Mouse (Mus musculus) megakaryocyte-erythroid progenitor cell, adult 5-6 weeks (primary cell): ENCODE results near the gene Lman2. TPM values are rescaled to one million over a fixed set of nuclear protein-coding genes. Genes with fewer than 3 reads are reported as not detected.

Source experiments
- total RNA-seq, 2 experiments: library from RNA; stranded (forward) in 1 of 2; stranded (reverse) in 1 of 2; fragments of 200-1000, 215-1000 nt in 1 of 2; fragments of >200 nt in 1 of 2; fragmentation: Nextera tagmentation in 1 of 2; gene quantifications; 2 replicates each; pipeline ENCODE4 v1.2.3; 2014 to 2017

Gene Lman2
- total RNA-seq, 2 experiments from 2014 or later = 91.9 to 122 TPM

Other genes starting within 250 kb of the Lman2 start
- not detected in 2 replicates for gene Gm17617, start 229.2 kb downstream of the Lman2 start, total RNA-seq (2014; fragmentation: Nextera tagmentation)
- not detected in 2 replicates for gene Gm17617, start 229.2 kb downstream of the Lman2 start, total RNA-seq (2017)
- gene Fgfr4, start 210.1 kb downstream of the Lman2 start, total RNA-seq (2014; fragmentation: Nextera tagmentation) = not detected in 2 replicates
- gene Fgfr4, start 210.1 kb downstream of the Lman2 start, total RNA-seq (2017) = not detected in 2 replicates
- gene Nsd1, start 153.0 kb downstream of the Lman2 start, total RNA-seq (2014; fragmentation: Nextera tagmentation) = 99.4 and 139 TPM in 2 replicates
- gene Nsd1, start 153.0 kb downstream of the Lman2 start, total RNA-seq (2017) = 77.3 and 94.1 TPM in 2 replicates
- gene Prelid1, start 42.3 kb downstream of the Lman2 start, total RNA-seq (2014; fragmentation: Nextera tagmentation) = 173 and 220 TPM in 2 replicates
- 71.2 and 80.5 TPM in 2 replicates for gene Prelid1, start 42.3 kb downstream of the Lman2 start, total RNA-seq (2017)
- 88.0 and 120 TPM in 2 replicates for gene Rab24, start 40.8 kb downstream of the Lman2 start, total RNA-seq (2014; fragmentation: Nextera tagmentation)
- 13.0 and 30.0 TPM in 2 replicates for gene Rab24, start 40.8 kb downstream of the Lman2 start, total RNA-seq (2017)
- gene Mxd3, start 33.0 kb downstream of the Lman2 start, total RNA-seq (2014; fragmentation: Nextera tagmentation) = 9.9 TPM in 1 of 2 replicates, not detected in the other
- 3.6 and 5.0 TPM in 2 replicates for gene Mxd3, start 33.0 kb downstream of the Lman2 start, total RNA-seq (2017)
- 6.9 and 11.9 TPM in 2 replicates for gene Rgs14, start 6.9 kb upstream of the Lman2 start, total RNA-seq (2014; fragmentation: Nextera tagmentation)
- 1.8 and 3.2 TPM in 2 replicates for gene Rgs14, start 6.9 kb upstream of the Lman2 start, total RNA-seq (2017)
- gene Slc34a1, start 35.4 kb upstream of the Lman2 start, total RNA-seq (2014; fragmentation: Nextera tagmentation) = not detected in 2 replicates
- not detected in 2 replicates for gene Slc34a1, start 35.4 kb upstream of the Lman2 start, total RNA-seq (2017)
- not detected in 2 replicates for gene Pfn3, start 52.4 kb upstream of the Lman2 start, total RNA-seq (2014; fragmentation: Nextera tagmentation)
- gene Pfn3, start 52.4 kb upstream of the Lman2 start, total RNA-seq (2017) = not detected in 2 replicates
- gene F12, start 64.0 kb upstream of the Lman2 start, total RNA-seq (2014; fragmentation: Nextera tagmentation) = not detected in 2 replicates
- not detected in 2 replicates for gene F12, start 64.0 kb upstream of the Lman2 start, total RNA-seq (2017)
- gene Grk6, start 82.3 kb upstream of the Lman2 start, total RNA-seq (2014; fragmentation: Nextera tagmentation) = 61.4 and 80.6 TPM in 2 replicates
- 67.7 and 82.4 TPM in 2 replicates for gene Grk6, start 82.3 kb upstream of the Lman2 start, total RNA-seq (2017)
- gene Prr7, start 101.5 kb upstream of the Lman2 start, total RNA-seq (2014; fragmentation: Nextera tagmentation) = not detected in 2 replicates
- gene Prr7, start 101.5 kb upstream of the Lman2 start, total RNA-seq (2017) = not detected in 2 replicates
- gene Dbn1, start 125.3 kb upstream of the Lman2 start, total RNA-seq (2014; fragmentation: Nextera tagmentation) = 0.84 TPM in 1 of 2 replicates, not detected in the other
- 2.4 TPM in 1 of 2 replicates, not detected in the other for gene Dbn1, start 125.3 kb upstream of the Lman2 start, total RNA-seq (2017)
- 11.5 and 13.2 TPM in 2 replicates for gene Pdlim7, start 150.9 kb upstream of the Lman2 start, total RNA-seq (2014; fragmentation: Nextera tagmentation)
- gene Pdlim7, start 150.9 kb upstream of the Lman2 start, total RNA-seq (2017) = 3.0 and 4.3 TPM in 2 replicates
- gene Dok3, start 166.5 kb upstream of the Lman2 start, total RNA-seq (2014; fragmentation: Nextera tagmentation) = 1.5 and 2.2 TPM in 2 replicates
- gene Dok3, start 166.5 kb upstream of the Lman2 start, total RNA-seq (2017) = 1.8 and 2.9 TPM in 2 replicates
- 55.0 and 56.4 TPM in 2 replicates for gene Ddx41, start 173.9 kb upstream of the Lman2 start, total RNA-seq (2014; fragmentation: Nextera tagmentation)
- 58.9 and 64.3 TPM in 2 replicates for gene Ddx41, start 173.9 kb upstream of the Lman2 start, total RNA-seq (2017)
- 49.7 and 72.9 TPM in 2 replicates for gene Fam193b, start 208.3 kb upstream of the Lman2 start, total RNA-seq (2014; fragmentation: Nextera tagmentation)
- gene Fam193b, start 208.3 kb upstream of the Lman2 start, total RNA-seq (2017) = 17.9 and 22.9 TPM in 2 replicates
- gene Tmed9, start 210.9 kb upstream of the Lman2 start, total RNA-seq (2014; fragmentation: Nextera tagmentation) = 65.7 and 68.8 TPM in 2 replicates
- 145 and 158 TPM in 2 replicates for gene Tmed9, start 210.9 kb upstream of the Lman2 start, total RNA-seq (2017)
- gene B4galt7, start 237.1 kb upstream of the Lman2 start, total RNA-seq (2014; fragmentation: Nextera tagmentation) = 8.2 and 9.4 TPM in 2 replicates
- gene B4galt7, start 237.1 kb upstream of the Lman2 start, total RNA-seq (2017) = 9.8 and 16.3 TPM in 2 replicates